Mouse (Mus musculus) C2C12 (cell line): ENCODE data around the gene Akap13.

Experiments
- CEBPB ChIP-seq: IDR thresholded peaks from one replicate; pipeline ENCODE4 v1.6.1; 2011; ENCODE audit warnings: low read depth, mild to moderate bottlenecking, control low read depth, moderate library complexity
- CTCF ChIP-seq: IDR thresholded peaks from one replicate; pipeline ENCODE4 v1.5.1; 2011; ENCODE audit not compliant: control insufficient read depth, insufficient read depth, insufficient read length
- FOSL1 ChIP-seq: IDR thresholded peaks from one replicate; pipeline ENCODE4 v1.8.0; 2011; ENCODE audit warnings: mild to moderate bottlenecking, low read length; ENCODE audit not compliant: poor library complexity, insufficient read depth, severe bottlenecking
- MAX ChIP-seq: IDR thresholded peaks from one replicate; pipeline ENCODE4 v1.6.1; 2011; ENCODE audit warnings: mild to moderate bottlenecking, control low read depth
- MYOD1 ChIP-seq: IDR thresholded peaks from one replicate; pipeline ENCODE4 v1.6.1; 2011; ENCODE audit warnings: low read depth; ENCODE audit not compliant: control insufficient read depth, insufficient read length
- MYOG ChIP-seq: IDR thresholded peaks from one replicate; pipeline ENCODE4 v1.6.1; 2011; ENCODE audit not compliant: control insufficient read depth, insufficient read length; ENCODE audit errors: extremely low read depth
- USF1 ChIP-seq: IDR thresholded peaks from one replicate; pipeline ENCODE4 v1.6.1; 2011; ENCODE audit warnings: low read depth, mild to moderate bottlenecking, control low read depth, moderate library complexity

- TF ChIP-seq MYOD1 (no peak), CTCF (no peak), USF1 (no peak), CEBPB (no peak), MAX (no peak), FOSL1 (no peak), MYOG (no peak)
These were observed 266.0 kb downstream of the Akap13 start for GRCm38 (mm10) chr7:75721302-75721701.
